Mouse (Mus musculus) gastrocnemius, adult 18-20 months (tissue): Measurements from ENCODE around the gene Gm11627. TPM values are rescaled to one million over a fixed set of nuclear protein-coding genes. Genes with fewer than 3 reads are reported as not detected.
A peak's percentile ranks its signal among the peaks of the same experiment; 100 is the strongest.
"Not testable (repeated sequence)": the region's sequence is repeated elsewhere in the genome, so short reads cannot be mapped to it uniquely, and the experiment has no call there.

Source experiments
- DNase-seq: peaks from one replicate; pipeline ENCODE4 v3.0.0; 2021; ENCODE audit warnings: low spot score
- total RNA-seq, 2 experiments: library from RNA; stranded (reverse); gene quantifications; 2 replicates each; pipeline ENCODE4 v1.2.3; 2021

Gm11627 gene
- total RNA-seq, 2 experiments from 2014 or later = 0.43 TPM; not detected in 1

DNA sequence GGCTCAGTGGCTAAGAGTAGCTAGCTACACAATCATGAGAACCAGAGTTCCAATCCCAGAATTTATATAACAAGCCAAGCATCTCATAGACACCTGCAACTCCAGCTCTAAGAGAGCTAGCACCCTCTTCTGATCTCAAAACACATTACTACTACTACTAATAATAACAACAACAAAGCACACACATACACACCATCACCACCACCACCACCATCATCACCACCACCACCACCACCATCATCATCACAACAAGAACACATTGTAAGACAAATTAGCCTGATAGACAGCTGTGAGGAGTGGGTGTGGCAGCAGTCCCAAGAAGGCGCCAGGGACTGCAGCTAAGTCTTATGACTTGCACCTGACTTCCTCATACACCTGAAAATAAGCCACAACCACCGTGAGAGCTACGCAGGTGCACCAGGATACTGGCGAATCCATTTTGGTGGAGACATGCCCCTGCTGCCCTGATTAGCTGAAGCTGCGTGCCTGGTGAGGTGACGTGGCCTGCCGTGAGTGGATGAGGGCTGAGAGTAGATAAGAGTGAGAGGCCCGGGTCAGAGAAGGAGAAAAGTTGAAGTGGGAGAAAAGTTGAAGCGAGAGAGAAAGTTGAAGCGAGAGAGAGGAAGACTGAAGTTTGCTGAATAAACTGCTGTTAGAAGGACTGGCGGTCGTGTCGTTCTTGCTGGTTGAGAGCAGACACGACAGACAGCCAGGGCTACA, 14.1 kb downstream of the Gm11627 start:
- not testable (repeated sequence) for DNase-seq

DNA sequence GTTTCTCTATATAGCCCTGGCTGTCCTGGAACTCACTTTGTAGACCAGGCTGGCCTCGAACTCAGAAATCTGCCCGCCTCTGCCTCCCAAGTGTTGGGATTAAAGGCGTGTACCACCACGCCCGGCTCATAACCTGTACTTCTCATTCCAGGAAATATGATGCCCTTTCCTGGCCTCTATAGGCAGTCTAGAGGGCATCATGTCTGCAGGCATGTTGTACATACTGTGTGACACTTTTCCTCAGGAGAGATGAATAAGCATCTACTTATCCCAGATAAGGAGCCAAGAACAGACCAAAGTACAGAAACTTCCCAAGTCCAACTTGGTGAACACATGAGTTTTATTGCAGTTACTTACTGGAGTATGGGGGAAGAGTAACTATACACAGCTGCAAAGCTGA, 20.6 kb downstream of the Gm11627 start:
- DNase-seq = no peak

DNA sequence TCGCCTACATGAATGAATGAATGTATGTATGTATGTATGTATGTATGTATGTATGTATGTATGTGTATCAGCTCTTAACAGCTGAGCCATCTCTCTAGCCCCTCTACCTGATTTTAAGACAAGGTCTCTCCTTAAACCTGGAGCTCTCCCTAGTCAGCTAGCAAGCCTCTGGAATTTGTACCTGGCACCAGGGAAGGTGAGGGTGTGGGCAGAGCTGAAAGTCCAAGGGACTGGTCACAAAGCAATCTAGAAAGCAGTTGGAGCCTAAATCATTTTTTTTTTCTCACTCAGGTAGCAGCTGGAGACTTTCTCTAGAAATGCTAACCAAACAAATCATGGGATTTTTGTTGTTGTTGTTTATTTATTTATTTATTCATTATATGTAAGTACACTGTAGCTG, 21.9 kb downstream of the Gm11627 start:
- DNase-seq = no peak

DNA sequence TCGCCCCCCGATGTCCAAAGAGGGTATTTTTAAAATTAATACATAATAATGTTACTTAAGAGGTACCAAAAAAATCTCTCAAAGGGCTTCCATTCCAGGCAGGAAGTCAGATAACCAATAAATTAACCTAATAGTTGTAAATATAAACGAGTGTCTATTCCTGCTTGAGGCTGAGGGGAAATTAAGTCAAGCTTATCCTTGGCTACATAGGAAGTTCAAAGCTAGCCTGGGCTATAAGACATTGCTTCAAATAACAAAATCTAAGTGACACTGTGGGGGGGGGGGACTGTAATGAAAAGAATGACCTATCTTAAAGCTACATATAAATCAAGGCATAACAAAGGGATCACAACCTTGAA, 22.6 kb downstream of the Gm11627 start:
- no peak for DNase-seq

DNA sequence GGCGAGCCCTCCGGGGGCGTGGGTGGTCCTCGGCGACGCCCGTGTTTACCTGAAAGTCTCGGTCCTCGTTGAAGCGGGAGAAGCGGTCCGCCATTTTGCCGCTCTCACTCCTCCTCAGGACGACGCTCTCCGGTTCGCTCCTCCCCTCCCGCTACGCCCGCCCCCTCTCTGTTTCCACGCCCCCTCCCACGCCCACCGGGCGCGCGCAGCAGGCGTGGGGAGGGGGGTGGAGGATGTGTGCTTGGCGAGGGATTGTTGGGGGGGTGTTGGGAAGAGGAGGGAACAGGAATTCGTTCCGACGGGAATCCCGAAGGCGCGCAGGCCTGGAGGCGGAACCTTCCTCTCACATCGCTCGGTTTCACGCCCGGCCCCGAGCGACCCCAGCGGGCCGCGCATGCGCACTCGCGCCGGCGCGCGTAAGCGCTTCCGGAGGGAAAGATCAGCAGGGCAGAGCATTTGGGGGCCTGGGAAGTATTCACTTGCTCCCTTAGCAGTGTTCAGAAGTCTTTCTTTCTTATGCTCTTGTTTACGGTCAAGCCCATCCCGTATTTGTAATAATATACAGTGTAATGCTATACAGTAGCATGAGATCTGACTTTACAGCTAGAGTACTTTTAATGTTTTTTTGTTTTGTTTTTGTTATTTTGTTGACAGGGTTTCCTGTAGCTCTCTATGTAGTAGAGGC, 23.1 kb downstream of the Gm11627 start, which contains the start of gene Gpatch8:
Gene Gpatch8, minus strand, starts transcription at position 362 of the 685 bp plus-strand sequence.
- peak; percentile 95 for DNase-seq

DNA sequence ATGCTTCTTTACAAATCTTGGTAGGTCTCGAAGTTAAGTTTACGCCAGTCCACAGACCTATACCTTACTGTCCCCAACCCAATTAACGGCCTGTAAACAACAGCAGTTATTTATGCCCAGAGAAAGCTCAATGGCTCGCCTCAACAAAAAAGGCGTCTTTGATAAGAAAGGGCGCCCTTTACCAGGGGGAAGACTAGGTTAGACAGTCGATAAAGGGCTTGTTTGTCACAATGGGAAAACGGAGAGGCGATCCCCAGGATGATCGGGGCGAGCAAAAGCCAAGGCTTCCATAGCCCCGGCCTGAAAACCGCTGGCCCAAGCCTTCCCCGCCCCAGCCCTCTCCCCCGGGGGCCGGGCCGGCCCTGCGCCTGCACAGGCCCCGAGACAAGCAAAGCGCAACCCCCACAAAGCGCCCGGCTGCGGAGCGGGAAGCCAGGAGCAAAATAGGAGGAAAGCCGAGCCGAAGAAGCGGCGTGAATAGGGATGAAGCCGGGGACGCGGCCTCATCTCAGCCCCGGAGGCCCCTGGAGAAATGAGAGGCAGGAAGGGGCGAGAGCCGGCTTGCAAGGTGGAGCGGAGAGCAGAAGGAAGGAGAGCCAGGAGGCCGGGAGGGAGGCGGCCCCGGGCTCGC, 23.7 kb downstream of the Gm11627 start:
- no peak for DNase-seq

DNA sequence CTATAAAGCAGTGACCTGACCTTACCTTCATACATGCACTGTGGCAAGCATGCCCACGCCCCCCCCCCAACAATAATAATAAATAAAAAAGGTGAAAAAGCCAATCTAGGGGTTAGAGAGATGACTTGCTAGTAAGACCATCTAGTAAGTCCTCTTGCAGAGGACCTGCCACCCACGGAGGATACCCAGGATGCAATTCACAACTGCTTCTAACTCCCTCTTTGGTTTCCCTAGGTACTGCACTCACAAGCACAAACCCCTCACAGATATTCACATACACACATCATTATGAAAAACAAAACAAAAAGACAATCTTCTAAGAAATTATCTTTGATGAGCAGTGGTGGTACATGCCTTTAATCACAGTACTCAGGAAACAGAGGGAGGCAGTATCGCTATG, 27.2 kb downstream of the Gm11627 start:
- no peak for DNase-seq

DNA sequence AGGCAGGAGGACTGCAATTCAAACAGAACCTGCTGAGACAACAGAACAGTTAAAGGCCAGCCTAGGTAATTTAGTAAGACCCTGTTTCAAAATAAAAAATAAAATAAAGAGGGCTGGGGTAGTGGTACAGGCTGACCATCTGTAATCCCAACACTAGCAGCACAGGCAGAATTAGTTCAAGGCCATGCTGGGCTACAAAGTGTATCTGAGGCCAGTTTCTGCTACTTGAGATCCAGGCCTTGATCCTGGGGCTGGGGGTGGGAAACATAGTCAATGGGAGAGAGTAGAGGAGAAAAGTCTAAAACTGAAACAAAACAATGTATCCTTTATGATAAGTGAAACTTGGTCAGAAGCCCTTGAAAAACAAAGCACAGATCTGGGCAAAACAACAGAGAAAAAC, 28.1 kb downstream of the Gm11627 start:
- DNase-seq = no peak

DNA sequence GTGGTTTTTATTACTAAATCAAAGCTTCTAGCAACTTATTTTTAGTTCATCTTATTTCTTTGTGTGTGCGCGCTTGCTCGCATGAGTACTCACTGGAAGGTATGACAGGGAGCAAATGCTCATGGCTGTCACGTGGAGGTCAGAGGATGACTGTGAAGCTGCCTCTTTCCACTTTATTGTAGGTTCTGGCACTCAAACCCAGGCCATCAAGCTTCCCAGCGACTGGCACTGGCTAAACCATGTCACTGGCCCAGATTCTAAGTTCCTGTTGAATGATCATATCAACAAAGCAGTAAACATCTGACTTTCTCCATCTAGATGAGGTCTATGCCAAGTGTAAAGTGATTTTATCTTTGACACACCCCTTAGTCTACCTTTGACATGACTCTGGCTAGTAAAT, 37.8 kb downstream of the Gm11627 start:
- peak; percentile 35 for DNase-seq

DNA sequence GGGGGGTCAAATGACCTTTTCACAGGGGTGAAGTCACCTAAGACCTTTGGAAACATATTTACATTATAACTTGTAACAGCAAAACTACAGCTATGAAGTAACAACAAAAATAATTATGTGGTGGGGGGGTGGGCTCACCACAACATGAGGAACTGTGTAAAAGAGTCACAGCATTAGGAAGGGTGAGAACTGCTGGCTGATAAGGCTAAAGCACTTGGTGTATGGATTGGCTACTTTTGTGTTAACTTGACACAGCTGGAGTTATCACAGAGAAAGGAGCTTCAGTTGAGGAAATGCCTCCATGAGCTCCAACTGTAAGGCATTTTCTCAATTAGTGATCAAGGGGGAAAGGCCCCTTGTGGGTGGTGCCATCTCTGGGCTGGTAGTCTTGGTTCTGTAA, 39.0 kb downstream of the Gm11627 start:
- DNase-seq = not testable (repeated sequence)

DNA sequence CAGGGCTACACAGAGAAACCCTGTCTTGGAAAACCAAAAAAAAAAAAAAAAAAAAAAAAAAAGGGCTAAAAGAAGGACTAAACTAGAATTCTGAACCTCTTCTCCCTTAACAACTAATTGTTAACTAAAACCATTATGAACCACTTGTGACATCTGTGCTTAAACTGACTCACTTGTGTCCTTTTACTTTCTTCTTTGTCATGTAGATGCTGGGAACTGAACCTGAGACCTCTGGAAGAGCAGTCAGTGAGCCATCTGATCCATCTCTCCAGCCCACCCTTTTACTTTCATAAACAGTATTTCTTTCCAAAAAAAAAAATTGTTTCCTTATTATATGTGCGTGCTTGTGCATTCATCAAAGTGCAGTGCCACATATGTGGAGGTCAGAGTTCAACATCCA, 39.6 kb downstream of the Gm11627 start:
- DNase-seq = no peak

DNA sequence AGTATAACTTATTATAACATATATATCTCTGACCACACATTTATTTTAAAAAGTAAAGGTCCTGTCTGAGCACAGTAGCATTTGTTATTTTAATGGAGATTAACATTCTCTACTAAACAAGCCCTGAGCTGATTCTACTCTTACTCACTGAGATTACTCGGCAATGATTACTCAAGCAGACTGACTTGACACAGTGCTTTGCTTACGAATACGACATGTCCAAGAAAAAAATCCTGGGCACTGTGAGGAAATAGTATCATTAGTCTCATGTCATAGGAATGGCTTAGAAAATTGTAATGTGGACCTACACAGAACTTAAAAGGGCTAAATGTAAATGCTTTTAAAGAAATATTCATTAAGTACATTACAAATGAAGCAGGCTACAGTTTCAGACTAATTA, 43.1 kb downstream of the Gm11627 start:
- DNase-seq = no peak

DNA sequence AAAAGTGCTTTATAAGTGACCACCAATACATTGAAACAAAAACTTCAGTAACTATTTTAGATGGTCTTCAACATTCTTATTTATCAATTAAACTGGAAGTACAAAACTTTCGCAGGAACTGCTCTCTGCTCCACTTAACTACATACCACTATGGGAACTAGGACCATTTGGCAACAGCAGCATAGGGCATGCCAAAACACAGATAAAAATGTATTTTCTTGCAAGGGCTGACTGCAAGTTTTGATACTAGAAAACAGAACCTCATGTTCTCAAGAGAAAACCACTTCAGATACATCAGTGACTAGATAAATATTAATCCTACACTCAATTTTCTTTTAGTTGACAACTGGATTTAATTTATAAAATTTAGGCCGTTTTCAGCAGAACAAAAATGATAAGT, 45.2 kb downstream of the Gm11627 start:
- no peak for DNase-seq

DNA sequence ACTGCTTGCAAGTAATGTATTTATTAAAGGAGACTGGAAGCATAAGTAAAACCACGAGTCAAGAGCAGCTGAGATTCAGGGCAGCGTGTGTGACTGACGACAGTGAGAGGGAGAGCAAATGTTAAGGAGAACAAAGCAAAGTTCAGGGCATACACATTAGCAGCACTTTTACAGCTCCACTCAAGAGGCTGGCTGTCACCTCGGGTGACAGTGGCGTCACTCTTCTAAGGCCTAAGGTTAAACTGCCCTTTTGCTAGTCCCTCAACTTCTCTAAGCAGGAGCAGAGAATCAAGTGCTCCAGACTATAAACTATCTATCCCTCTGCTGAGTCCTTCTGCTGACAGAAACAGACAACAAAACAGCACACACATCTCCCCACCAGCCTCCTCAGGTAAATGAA, 47.8 kb downstream of the Gm11627 start:
- no peak for DNase-seq

Other genes starting within 250 kb of the Gm11627 start
- under 1 TPM in 1 of 2 experiments, not detected in 1; 0.07 TPM for gene Slc4a1, start 213.3 kb downstream of the Gm11627 start, total RNA-seq
- not detected for gene Rundc3a, start 186.1 kb downstream of the Gm11627 start, total RNA-seq
- gene Slc25a39, start 171.5 kb downstream of the Gm11627 start, total RNA-seq = 10 to 100 TPM; 61.2 to 62.0 TPM
- gene Grn, start 149.1 kb downstream of the Gm11627 start, total RNA-seq = 10 to 100 TPM; 17.1 to 20.7 TPM
- 1 to 10 TPM in 1 of 2 experiments, under 1 TPM in 1; 0.62 to 1.1 TPM for gene Fam171a2, start 131.8 kb downstream of the Gm11627 start, total RNA-seq
- 1 to 10 TPM in 1 of 2 experiments, under 1 TPM in 1; 0.64 to 1.4 TPM for gene Itga2b, start 109.3 kb downstream of the Gm11627 start, total RNA-seq
- 10 to 100 TPM; 26.1 to 27.1 TPM for gene Gpatch8, start 23.1 kb downstream of the Gm11627 start, total RNA-seq
- 1 to 10 TPM in 1 of 2 experiments, under 1 TPM in 1; 0.89 to 1.8 TPM for gene Fzd2, start 24.9 kb upstream of the Gm11627 start, total RNA-seq
- gene Meioc, start 84.3 kb upstream of the Gm11627 start, total RNA-seq = not detected
- 10 to 100 TPM; 74.4 to 79.7 TPM for gene Ccdc43, start 118.3 kb upstream of the Gm11627 start, total RNA-seq
- under 1 TPM; 0.31 to 0.41 TPM for gene Adam11, start 182.0 kb upstream of the Gm11627 start, total RNA-seq
- gene Gjc1, start 240.2 kb upstream of the Gm11627 start, total RNA-seq = 1 to 10 TPM; 3.7 to 4.6 TPM